Mouse (Mus musculus): ENCODE measurements around the gene 4931422A03Rik. TPM values are rescaled to one million over a fixed set of nuclear protein-coding genes. Genes with fewer than 3 reads are reported as not detected.
"Not testable (repeated sequence)": the region's sequence is repeated elsewhere in the genome, so short reads cannot be mapped to it uniquely, and the experiment has no call there.

Gene 4931422A03Rik
- polyA plus RNA-seq, 1 experiment from 2014 or later, result 1.8 TPM

GRCm38 (mm10) chr2:104002711-104003413 is 25.3 kb downstream of the 4931422A03Rik start:
- H3K4me2 ChIP-seq (replicated peaks; ENCODE audit: low read depth, low read length), result no peak overlapping the region
- H3K4me1 ChIP-seq (ENCODE audit: control insufficient read depth, insufficient read depth, low read length), result no peaks in the 10 kb centered on the region
- ATAC-seq (ENCODE audit: low FRiP score, low TSS enrichment), result no peak
- no peak overlapping the region for H3K4me3 ChIP-seq (ENCODE audit: low read length)
- no peaks in the 10 kb centered on the region for H3K27me3 ChIP-seq (ENCODE audit: control insufficient read depth, insufficient read depth, low read length)
- H3K9ac ChIP-seq (ENCODE audit: low read depth, low read length), result no peak overlapping the region
- no peaks in the 10 kb centered on the region for H3K9me3 ChIP-seq (ENCODE audit: control insufficient read depth, low read length)
- H3K36me3 ChIP-seq (ENCODE audit: control insufficient read depth, insufficient read depth, low read length), result no peaks in the 10 kb centered on the region
- H3K27ac ChIP-seq (ENCODE audit: low read depth, low read length), result no peak overlapping the region
- WGBS, result 35% methylated on average over 16 of the region's 16 CpGs

GRCm38 (mm10) chr2:104001861-104002260 is 26.3 kb downstream of the 4931422A03Rik start:
- no peaks in the 10 kb centered on the region for H3K4me1 ChIP-seq (ENCODE audit: control insufficient read depth, insufficient read depth, low read length)
- no peak overlapping the region for H3K4me2 ChIP-seq (replicated peaks; ENCODE audit: low read depth, low read length)
- no peak overlapping the region for H3K4me3 ChIP-seq (ENCODE audit: low read length)
- no peak for ATAC-seq (ENCODE audit: low FRiP score, low TSS enrichment)
- WGBS, result 87% methylated on average over 4 of the region's 4 CpGs
- no peaks in the 10 kb centered on the region for H3K9me3 ChIP-seq (ENCODE audit: control insufficient read depth, low read length)
- H3K27ac ChIP-seq (ENCODE audit: low read depth, low read length), result no peak overlapping the region
- no peaks in the 10 kb centered on the region for H3K36me3 ChIP-seq (ENCODE audit: control insufficient read depth, insufficient read depth, low read length)
- no peaks in the 10 kb centered on the region for H3K27me3 ChIP-seq (ENCODE audit: control insufficient read depth, insufficient read depth, low read length)
- no peak overlapping the region for H3K9ac ChIP-seq (ENCODE audit: low read depth, low read length)

- Histone ChIP-seq H3K36me3 (ENCODE audit: control insufficient read depth, insufficient read depth, low read length) (no peaks in the 10 kb centered on the region), H3K4me1 (ENCODE audit: control insufficient read depth, insufficient read depth, low read length) (no peaks in the 10 kb centered on the region), H3K27me3 (ENCODE audit: control insufficient read depth, insufficient read depth, low read length) (no peaks in the 10 kb centered on the region), H3K4me2 (replicated peaks; ENCODE audit: low read depth, low read length) (no peak overlapping the region), H3K27ac (ENCODE audit: low read depth, low read length) (no peak overlapping the region), H3K4me3 (ENCODE audit: low read length) (no peak overlapping the region), H3K9me3 (ENCODE audit: control insufficient read depth, low read length) (no peaks in the 10 kb centered on the region), H3K9ac (ENCODE audit: low read depth, low read length) (no peak overlapping the region)
- 22% methylated on average over 2 of the region's 2 CpGs for WGBS
- ATAC-seq (ENCODE audit: low FRiP score, low TSS enrichment), result no peak
Measured at GRCm38 (mm10) chr2:104001076-104001475, 27.1 kb downstream of the 4931422A03Rik start.

- no peak overlapping the region for H3K9ac ChIP-seq (ENCODE audit: low read depth, low read length)
- no peaks in the 10 kb centered on the region for H3K27me3 ChIP-seq (ENCODE audit: control insufficient read depth, insufficient read depth, low read length)
- no peaks in the 10 kb centered on the region for H3K36me3 ChIP-seq (ENCODE audit: control insufficient read depth, insufficient read depth, low read length)
- WGBS, result 26% methylated on average over 17 of the region's 17 CpGs
- no peak for ATAC-seq (ENCODE audit: low FRiP score, low TSS enrichment)
- H3K9me3 ChIP-seq (ENCODE audit: control insufficient read depth, low read length), result no peaks in the 10 kb centered on the region
- no peak overlapping the region for H3K4me3 ChIP-seq (ENCODE audit: low read length)
- no peak overlapping the region for H3K4me2 ChIP-seq (replicated peaks; ENCODE audit: low read depth, low read length)
- H3K4me1 ChIP-seq (ENCODE audit: control insufficient read depth, insufficient read depth, low read length), result no peaks in the 10 kb centered on the region
- H3K27ac ChIP-seq (ENCODE audit: low read depth, low read length), result no peak overlapping the region
Measured at GRCm38 (mm10) chr2:103992618-103993332, 35.4 kb downstream of the 4931422A03Rik start.

GRCm38 (mm10) chr2:103992162-103992561 is 36.0 kb downstream of the 4931422A03Rik start:
- ATAC-seq (ENCODE audit: low FRiP score, low TSS enrichment), result no peak
- WGBS, result 68% methylated on average over 9 of the region's 9 CpGs
- H3K36me3 ChIP-seq (ENCODE audit: control insufficient read depth, insufficient read depth, low read length), result no peaks in the 10 kb centered on the region
- no peak overlapping the region for H3K27ac ChIP-seq (ENCODE audit: low read depth, low read length)
- H3K9ac ChIP-seq (ENCODE audit: low read depth, low read length), result no peak overlapping the region
- H3K9me3 ChIP-seq (ENCODE audit: control insufficient read depth, low read length), result no peaks in the 10 kb centered on the region
- no peak overlapping the region for H3K4me3 ChIP-seq (ENCODE audit: low read length)
- no peak overlapping the region for H3K4me2 ChIP-seq (replicated peaks; ENCODE audit: low read depth, low read length)
- H3K27me3 ChIP-seq (ENCODE audit: control insufficient read depth, insufficient read depth, low read length), result no peaks in the 10 kb centered on the region
- H3K4me1 ChIP-seq (ENCODE audit: control insufficient read depth, insufficient read depth, low read length), result no peaks in the 10 kb centered on the region

- H3K4me2 ChIP-seq (replicated peaks; ENCODE audit: low read depth, low read length), result no peak overlapping the region
- no peak overlapping the region for H3K9ac ChIP-seq (ENCODE audit: low read depth, low read length)
- ATAC-seq (ENCODE audit: low FRiP score, low TSS enrichment), result no peak
- no peaks in the 10 kb centered on the region for H3K27me3 ChIP-seq (ENCODE audit: control insufficient read depth, insufficient read depth, low read length)
- H3K9me3 ChIP-seq (ENCODE audit: control insufficient read depth, low read length), result no peaks in the 10 kb centered on the region
- no peak overlapping the region for H3K4me3 ChIP-seq (ENCODE audit: low read length)
- H3K36me3 ChIP-seq (ENCODE audit: control insufficient read depth, insufficient read depth, low read length), result no peaks in the 10 kb centered on the region
- no peaks in the 10 kb centered on the region for H3K4me1 ChIP-seq (ENCODE audit: control insufficient read depth, insufficient read depth, low read length)
- no peak overlapping the region for H3K27ac ChIP-seq (ENCODE audit: low read depth, low read length)
Measured at GRCm38 (mm10) chr2:103991303-103991702, 36.9 kb downstream of the 4931422A03Rik start.

- Histone ChIP-seq H3K36me3 (ENCODE audit: control insufficient read depth, insufficient read depth, low read length) (no peaks in the 10 kb centered on the region), H3K4me2 (replicated peaks; ENCODE audit: low read depth, low read length) (no peak overlapping the region), H3K4me3 (ENCODE audit: low read length) (no peak overlapping the region), H3K9ac (ENCODE audit: low read depth, low read length) (no peak overlapping the region), H3K27me3 (ENCODE audit: control insufficient read depth, insufficient read depth, low read length) (no peaks in the 10 kb centered on the region), H3K4me1 (ENCODE audit: control insufficient read depth, insufficient read depth, low read length) (no peaks in the 10 kb centered on the region), H3K27ac (ENCODE audit: low read depth, low read length) (no peak overlapping the region), H3K9me3 (ENCODE audit: control insufficient read depth, low read length) (no peaks in the 10 kb centered on the region)
- ATAC-seq (ENCODE audit: low FRiP score, low TSS enrichment), result no peak
- 88% methylated on average over 6 of the region's 6 CpGs for WGBS
Measured at GRCm38 (mm10) chr2:103989724-103990123, 38.4 kb downstream of the 4931422A03Rik start.

- H3K4me1 ChIP-seq (ENCODE audit: control insufficient read depth, insufficient read depth, low read length); H3K4me2 ChIP-seq (replicated peaks; ENCODE audit: low read depth, low read length); H3K4me3 ChIP-seq (ENCODE audit: low read length); ATAC-seq (ENCODE audit: low FRiP score, low TSS enrichment); H3K27ac ChIP-seq (ENCODE audit: low read depth, low read length); H3K27me3 ChIP-seq (ENCODE audit: control insufficient read depth, insufficient read depth, low read length); H3K36me3 ChIP-seq (ENCODE audit: control insufficient read depth, insufficient read depth, low read length); H3K9me3 ChIP-seq (ENCODE audit: control insufficient read depth, low read length); H3K9ac ChIP-seq (ENCODE audit: low read depth, low read length): not testable (repeated sequence)
- 72% methylated on average over 5 of the region's 8 CpGs for WGBS
Measured at GRCm38 (mm10) chr2:103987595-103987994, 40.6 kb downstream of the 4931422A03Rik start.

- no peak overlapping the region for H3K4me2 ChIP-seq (replicated peaks; ENCODE audit: low read depth, low read length)
- WGBS, result 90% methylated on average over 10 of the region's 10 CpGs
Measured at GRCm38 (mm10) chr2:103983146-103983545, 45.0 kb downstream of the 4931422A03Rik start.

More at GRCm38 (mm10) chr2:103983146-103983545, 45.0 kb downstream of the 4931422A03Rik start:
- H3K4me3 ChIP-seq (ENCODE audit: low read length), result no peak overlapping the region
- H3K27ac ChIP-seq (ENCODE audit: low read depth, low read length), result no peak overlapping the region
- no peak overlapping the region for H3K9ac ChIP-seq (ENCODE audit: low read depth, low read length)
- peaks cover 4% of the 10 kb centered on the region; the same call in 1 of the 2 replicates for H3K27me3 ChIP-seq (ENCODE audit: control insufficient read depth, insufficient read depth, low read length)
- no peaks in the 10 kb centered on the region; the same call in 1 of the 2 replicates for H3K4me1 ChIP-seq (ENCODE audit: control insufficient read depth, insufficient read depth, low read length)
- no peak for ATAC-seq (ENCODE audit: low FRiP score, low TSS enrichment)
- H3K36me3 ChIP-seq (ENCODE audit: control insufficient read depth, insufficient read depth, low read length), result no peaks in the 10 kb centered on the region
- H3K9me3 ChIP-seq (ENCODE audit: control insufficient read depth, low read length), result no peaks in the 10 kb centered on the region
